In genomic region chrX:142818057-142818682, GRCm38 (mm10) we compare ENCODE assay signal across 9 mouse cellular contexts.
DNase-seq lines count a peak whose midpoint lies in the region; ATAC-seq and TF ChIP-seq lines count a peak whose summit lies in the region.
"Had no signal": no experiment of that assay in that cellular context is flagged by ENCODE, and none has a peak within 500 bp of the region (broad histone marks: within the 10 kb centered on the region; RNA-seq: fewer than 3 reads in every experiment).

No protein-coding gene starts in this region.

- TF ChIP-seq CTCF in CH12.LX (conservative IDR thresholded peaks at IDR 0.05 in 1 of 2, IDR thresholded peaks at IDR 0.05 in 1 of 2; ENCODE audit: low read depth in 2 of 2, low read length in 2 of 2): peak; percentile 36 to 69; a peak in 3 of 4 replicates
- peak; percentile 76 for TF ChIP-seq CTCF in liver, embryonic 14.5 days (IDR thresholded peaks at IDR 0.05; ENCODE audit: low read depth)

- no peak overlapping the region for H3K27ac ChIP-seq in hindbrain, embryonic 10.5 days
- no peak overlapping the region for H3K27ac ChIP-seq in hindbrain, embryonic 13.5 days
- H3K27ac ChIP-seq in CH12.LX (ENCODE audit: insufficient read depth, low read depth): no peak overlapping the region
- H3K27ac ChIP-seq in liver, embryonic 14.5 days: no peak overlapping the region
- H3K27ac ChIP-seq: embryonic facial prominence, embryonic 12.5 days had no signal

- TF ChIP-seq RAD21 in CH12.LX (IDR thresholded peaks at IDR 0.05; ENCODE audit: low read depth, low read length): peak; percentile 49

- no peak overlapping the region for H3K9ac ChIP-seq in hindbrain, embryonic 13.5 days
- H3K9ac ChIP-seq in CH12.LX (ENCODE audit: insufficient read depth, low read depth): no peak overlapping the region
- no peak overlapping the region for H3K9ac ChIP-seq in liver, embryonic 14.5 days (replicated peaks)
- H3K9ac ChIP-seq: embryonic facial prominence, embryonic 12.5 days had no signal

- no peak for TF ChIP-seq EP300 in CH12.LX (IDR thresholded peaks at IDR 0.05; ENCODE audit: low read length)
- no peak for TF ChIP-seq EP300 in liver, embryonic 14.5 days (IDR thresholded peaks at IDR 0.05; ENCODE audit: low read depth)

- dilution Hi-C loops in CH12.LX (cut with MboI; ENCODE audit: extremely low pct_ligation_motif_present, extremely low pct_unique_long_range_greater_than_20kb, low sequenced_read_pairs): no loop called here

- H3K4me2 ChIP-seq in hindbrain, embryonic 13.5 days: no peak overlapping the region
- no peak overlapping the region for H3K4me2 ChIP-seq in CH12.LX (ENCODE audit: insufficient read depth, low read depth, poor library complexity, severe bottlenecking)
- no peak overlapping the region for H3K4me2 ChIP-seq in liver, embryonic 14.5 days (ENCODE audit: low read depth)
- H3K4me2 ChIP-seq: embryonic facial prominence, embryonic 12.5 days had no signal

- in situ Hi-C loops in CH12.LX (cut with MboI; ENCODE audit: low pct_ligation_motif_present, low pct_unique_long_range_greater_than_20kb, low sequenced_read_pairs): no loop called here

- 44% methylated on average over 10 of the region's 10 CpGs for WGBS in hindbrain, embryonic 10.5 days
- WGBS in hindbrain, embryonic 13.5 days: 53% methylated on average over 10 of the region's 10 CpGs
- WGBS in liver, embryonic 14.5 days (ENCODE audit: insufficient replicate concordance): 48% methylated on average over 10 of the region's 10 CpGs

- no peaks in the 10 kb centered on the region for H3K9me3 ChIP-seq in hindbrain, embryonic 10.5 days
- no peaks in the 10 kb centered on the region for H3K9me3 ChIP-seq in hindbrain, embryonic 13.5 days
- H3K9me3 ChIP-seq in CH12.LX (replicated peaks; ENCODE audit: low read length): no peaks in the 10 kb centered on the region
- no peaks in the 10 kb centered on the region for H3K9me3 ChIP-seq in liver, embryonic 14.5 days (ENCODE audit: control insufficient read depth, low read length)
- H3K9me3 ChIP-seq: embryonic facial prominence, embryonic 12.5 days had no signal

- peak; percentile 16 for DNase-seq in hindbrain, embryonic 10.5 days (ENCODE audit: low spot score)
- DNase-seq in CH12.LX (ENCODE audit: extremely low read depth): peak; percentile 29
- DNase-seq in c-Kit-positive CD71-negative TER-119-negative erythroid progenitor cells, embryonic 14.5 days (ENCODE audit: low read depth): peak; percentile 19
- peak in 1 of 3 experiments; percentile 9 for DNase-seq in liver, embryonic 14.5 days (ENCODE audit: low read depth in 3 of 3, low spot score in 3 of 3)
- peak; percentile 38 for DNase-seq in retina, postnatal 1 day
- DNase-seq in ovary, postnatal 36 days (ENCODE audit: low spot score): no peak

- ATAC-seq in hindbrain, embryonic 13.5 days (ENCODE audit: low FRiP score): no peak; the same call in 1 of the 2 replicates
- ATAC-seq in hematopoietic stem cell, adult 5-6 weeks (replicated peaks in 1 of 2; ENCODE audit: insufficient read depth in 1 of 2, low FRiP score in 2 of 2, low TSS enrichment in 1 of 2, low read depth in 1 of 2, poor library complexity in 2 of 2, severe bottlenecking in 2 of 2): peak; percentile 53 to 56; a peak in 1 of 4 replicates
- no peak for ATAC-seq in liver, embryonic 14.5 days (ENCODE audit: insufficient read depth)

- H3K27me3 ChIP-seq in hindbrain, embryonic 10.5 days (ENCODE audit: insufficient read depth, poor library complexity, severe bottlenecking): peaks cover 11% of the 10 kb centered on the region; the same call in 1 of the 2 replicates
- H3K27me3 ChIP-seq in hindbrain, embryonic 13.5 days: no peaks in the 10 kb centered on the region
- no peaks in the 10 kb centered on the region for H3K27me3 ChIP-seq in CH12.LX (replicated peaks)
- H3K27me3 ChIP-seq in liver, embryonic 14.5 days (ENCODE audit: control insufficient read depth, insufficient read depth, low read length): no peaks in the 10 kb centered on the region

- H3K36me3 ChIP-seq in hindbrain, embryonic 10.5 days: no peaks in the 10 kb centered on the region
- no peaks in the 10 kb centered on the region for H3K36me3 ChIP-seq in hindbrain, embryonic 13.5 days
- H3K36me3 ChIP-seq in CH12.LX (replicated peaks in 1 of 2; ENCODE audit: control insufficient read depth in 1 of 2, insufficient read depth in 1 of 2, low read length in 1 of 2): peaks cover 0 to 24% of the 10 kb centered on the region in 2 experiments
- no peaks in the 10 kb centered on the region for H3K36me3 ChIP-seq in liver, embryonic 14.5 days (replicated peaks; ENCODE audit: control insufficient read depth, insufficient read depth, low read depth)
- H3K36me3 ChIP-seq: embryonic facial prominence, embryonic 12.5 days had no signal

- no peak overlapping the region for H3K4me3 ChIP-seq in hindbrain, embryonic 10.5 days
- H3K4me3 ChIP-seq in hindbrain, embryonic 13.5 days: no peak overlapping the region
- H3K4me3 ChIP-seq in CH12.LX (replicated peaks in 1 of 3; ENCODE audit: low read depth in 2 of 3, low read length in 2 of 3, poor library complexity in 1 of 3): no peak overlapping the region
- no peak overlapping the region for H3K4me3 ChIP-seq in liver, embryonic 14.5 days (ENCODE audit: insufficient read depth in 1 of 2, low read depth in 2 of 2, low read length in 2 of 2)
- H3K4me3 ChIP-seq: embryonic facial prominence, embryonic 12.5 days had no signal

- no peaks in the 10 kb centered on the region for H3K79me2 ChIP-seq in CH12.LX (replicated peaks; ENCODE audit: control insufficient read depth, extremely low read depth, insufficient read depth, poor library complexity, severe bottlenecking)

- no peaks in the 10 kb centered on the region for H3K4me1 ChIP-seq in hindbrain, embryonic 10.5 days (replicated peaks)
- H3K4me1 ChIP-seq in hindbrain, embryonic 13.5 days (replicated peaks): no peaks in the 10 kb centered on the region
- no peaks in the 10 kb centered on the region for H3K4me1 ChIP-seq in CH12.LX (ENCODE audit: control insufficient read depth in 1 of 2, insufficient read depth in 2 of 2)
- no peaks in the 10 kb centered on the region for H3K4me1 ChIP-seq in liver, embryonic 14.5 days (replicated peaks; ENCODE audit: control insufficient read depth in 2 of 2, insufficient read depth in 2 of 2, low read length in 1 of 2)

- TF ChIP-seq POLR2A in CH12.LX (IDR thresholded peaks at IDR 0.05; ENCODE audit: low read depth, low read length): no peak

TF ChIP-seq in CH12.LX, 34 proteins besides CTCF, POLR2A, EP300 and RAD21:
- no peak for TF ChIP-seq KAT2A (IDR thresholded peaks at IDR 0.05; ENCODE audit: insufficient replicate concordance, low read length)
- no peak for TF ChIP-seq POLR2AphosphoS2 (IDR thresholded peaks at IDR 0.05; ENCODE audit: low read depth, low read length)
- peak; percentile 63 for TF ChIP-seq SMC3 (IDR thresholded peaks at IDR 0.05; ENCODE audit: low read depth, low read length)

Comparison
In these comparisons a context has a peak if more than half of its experiments do, and no peak if none do; other contexts are left out.
1. ATAC-seq: peak in hematopoietic stem cell, adult 5-6 weeks (2 of 2); none in hindbrain, embryonic 13.5 days (single experiment) and liver, embryonic 14.5 days (single experiment).